Mouse (Mus musculus) heart, embryonic 16.5 days (tissue): Measurements from ENCODE around the gene 1810009A15Rik. TPM values are rescaled to one million over a fixed set of nuclear protein-coding genes. Genes with fewer than 3 reads are reported as not detected.

ENCODE experiments used
- ATAC-seq: fragments of 200-750 bp; cut with Nextera tagmentation; replicated peaks from 2 replicates; pipeline ENCODE4 v1.8.0; 2017; ENCODE audit warnings: moderate number of reproducible peaks; ENCODE audit not compliant: insufficient read depth, low FRiP score; ENCODE audit errors: extremely low read depth
- H3K27ac ChIP-seq: fragments of 300-500 bp; sonication (generic); 2 replicates; pipeline ENCODE4 v1.5.1; 2014; ENCODE audit warnings: mild to moderate bottlenecking, low read length, control low read depth, moderate library complexity
- H3K27me3 ChIP-seq: fragments of 300-500 bp; sonication (generic); 2 replicates; pipeline ENCODE4 v1.6.1; 2014; ENCODE audit warnings: low read length, mixed read lengths; ENCODE audit not compliant: control insufficient read depth, insufficient read depth
- H3K36me3 ChIP-seq: fragments of 300-500 bp; sonication (generic); 2 replicates; pipeline ENCODE4 v1.6.1; 2014; ENCODE audit not compliant: control insufficient read depth, insufficient read depth
- H3K4me1 ChIP-seq: fragments of 300-500 bp; sonication (generic); 2 replicates; pipeline ENCODE4 v1.6.1; 2014; ENCODE audit warnings: low read length, mixed read lengths; ENCODE audit not compliant: control insufficient read depth, insufficient read depth
- H3K4me2 ChIP-seq: fragments of 300-500 bp; sonication (generic); 2 replicates; pipeline ENCODE4 v1.6.1; 2014; ENCODE audit warnings: low read depth, mild to moderate bottlenecking, control low read depth, low read length
- H3K4me3 ChIP-seq: fragments of 300-500 bp; sonication (generic); 2 replicates; pipeline ENCODE4 v1.5.1; 2014; ENCODE audit warnings: mild to moderate bottlenecking, control low read depth, low read length
- H3K9ac ChIP-seq: fragments of 300-500 bp; sonication (generic); 2 replicates; pipeline ENCODE4 v1.6.1; 2014; ENCODE audit warnings: low read length, control low read depth
- H3K9me3 ChIP-seq: fragments of 300-500 bp; sonication (generic); replicated peaks from 2 replicates; pipeline ENCODE4 v1.6.1; 2016; ENCODE audit warnings: low read length; ENCODE audit not compliant: control insufficient read depth
- WGBS: fragments of 180-500 bp; shearing (Covaris S2); extraction: QIAGEN DNeasy Blood & Tissue Kit; methylation state at CpG from one replicate; pipeline ENCODE4 v1.1.7; 2014; 5-methylcytosine and 5-hydroxymethylcytosine counted together
- polyA plus RNA-seq: library from polyadenylated mRNA; unstranded; fragments of >200 nt; fragmentation: Nextera tagmentation; extraction: Ambion mirVana; gene quantifications from 2 replicates; pipeline ENCODE4 v1.2.1, GENCODE M21; 2015

Gene 1810009A15Rik
- 39.7 and 54.5 TPM in 2 replicates for polyA plus RNA-seq

GRCm38 (mm10) chr19:8888511-8889385, at the start of gene 1810009A15Rik, which contains the start of gene Gm49416:
Gene 1810009A15Rik (plus strand): TSS chr19:8888853.
Gene Gm49416 (plus strand): TSS chr19:8888926.
- H3K4me3 ChIP-seq, result peak within 1 kb of the TSS; percentile 77
- peak within 1 kb of the TSS; percentile 86 for H3K4me2 ChIP-seq
- peaks cover 5% of the 10 kb centered on the region; the same call in 1 of the 2 replicates for H3K36me3 ChIP-seq
- H3K9me3 ChIP-seq, result no peaks in the 10 kb centered on the region
- peak within 1 kb of the TSS; percentile 85 for H3K27ac ChIP-seq
- no peaks in the 10 kb centered on the region for H3K27me3 ChIP-seq
- ATAC-seq, result peak; percentile 95; the same call in 1 of the 2 replicates
- peak within 1 kb of the TSS; percentile 86 for H3K9ac ChIP-seq
- H3K4me1 ChIP-seq, result peaks cover 19% of the 10 kb centered on the region
- under 1% methylated on average over 58 of the region's 58 CpGs for WGBS

- Histone ChIP-seq H3K9me3 (no peaks in the 10 kb centered on the region), H3K4me3 (peak within 1 kb of the TSS; percentile 74), H3K27ac (peak within 1 kb of the TSS; percentile 98), H3K4me1 (peaks cover 26% of the 10 kb centered on the region), H3K27me3 (no peaks in the 10 kb centered on the region), H3K9ac (peak within 1 kb of the TSS; percentile 86), H3K4me2 (peak within 1 kb of the TSS; percentile 99), H3K36me3 (peaks cover 13% of the 10 kb centered on the region)
- no peak for ATAC-seq
- WGBS, result 61% methylated on average over 11 of the region's 11 CpGs
Measured at GRCm38 (mm10) chr19:8839103-8839907, 49.3 kb upstream of the 1810009A15Rik start, which contains the start of gene Gng3. Gene Gng3 (minus strand): TSS chr19:8839194.

- peak overlapping the region; percentile 60 for H3K4me3 ChIP-seq
- H3K9ac ChIP-seq, result peak overlapping the region; percentile 73
- H3K27me3 ChIP-seq, result no peaks in the 10 kb centered on the region
- peak overlapping the region; percentile 70 for H3K4me2 ChIP-seq
- H3K27ac ChIP-seq, result no peak overlapping the region
- 25% methylated on average over 29 of the region's 29 CpGs for WGBS
- peak; percentile 46 for ATAC-seq
- peaks cover 6% of the 10 kb centered on the region for H3K36me3 ChIP-seq
- peaks cover 26% of the 10 kb centered on the region for H3K4me1 ChIP-seq
- H3K9me3 ChIP-seq, result no peaks in the 10 kb centered on the region
Measured at GRCm38 (mm10) chr19:8839908-8840791, 48.5 kb upstream of the 1810009A15Rik start.

GRCm38 (mm10) chr19:8841012-8841411, 47.6 kb upstream of the 1810009A15Rik start:
- H3K9ac ChIP-seq, result peak overlapping the region; percentile 73
- H3K4me3 ChIP-seq, result peak overlapping the region; percentile 60
- H3K9me3 ChIP-seq, result no peaks in the 10 kb centered on the region
- no peak overlapping the region for H3K27ac ChIP-seq
- H3K27me3 ChIP-seq, result no peaks in the 10 kb centered on the region
- ATAC-seq, result no peak
- H3K36me3 ChIP-seq, result peaks cover 5% of the 10 kb centered on the region
- WGBS, result 86% methylated on average over 7 of the region's 7 CpGs
- H3K4me1 ChIP-seq, result peaks cover 26% of the 10 kb centered on the region
- H3K4me2 ChIP-seq, result peak overlapping the region; percentile 70

- WGBS, result 83% methylated on average over 6 of the region's 6 CpGs
- Histone ChIP-seq H3K4me3 (no peak overlapping the region), H3K4me2 (no peak overlapping the region), H3K27me3 (no peaks in the 10 kb centered on the region), H3K36me3 (peaks cover 16% of the 10 kb centered on the region), H3K27ac (no peak overlapping the region), H3K9ac (no peak overlapping the region), H3K9me3 (no peaks in the 10 kb centered on the region), H3K4me1 (peaks cover 25% of the 10 kb centered on the region)
- ATAC-seq, result no peak
Measured at GRCm38 (mm10) chr19:8842961-8843360, 45.7 kb upstream of the 1810009A15Rik start.

GRCm38 (mm10) chr19:8844371-8845129, 44.1 kb upstream of the 1810009A15Rik start:
- no peaks in the 10 kb centered on the region for H3K9me3 ChIP-seq
- no peak overlapping the region for H3K4me2 ChIP-seq
- no peaks in the 10 kb centered on the region for H3K27me3 ChIP-seq
- no peak overlapping the region for H3K4me3 ChIP-seq
- no peak for ATAC-seq
- H3K9ac ChIP-seq, result no peak overlapping the region
- no peak overlapping the region for H3K27ac ChIP-seq
- peaks cover 20% of the 10 kb centered on the region for H3K36me3 ChIP-seq
- peaks cover 10% of the 10 kb centered on the region for H3K4me1 ChIP-seq
- WGBS, result 61% methylated on average over 5 of the region's 5 CpGs

GRCm38 (mm10) chr19:8848356-8848755, 40.3 kb upstream of the 1810009A15Rik start:
- Histone ChIP-seq H3K9ac (no peak overlapping the region), H3K27me3 (no peaks in the 10 kb centered on the region), H3K36me3 (peaks cover 17% of the 10 kb centered on the region), H3K4me2 (no peak overlapping the region), H3K4me3 (no peak overlapping the region), H3K27ac (no peak overlapping the region), H3K9me3 (no peaks in the 10 kb centered on the region), H3K4me1 (peaks cover 11% of the 10 kb centered on the region)
- 66% methylated on average over 5 of the region's 5 CpGs for WGBS
- no peak for ATAC-seq
